Comparison of ENCODE assay signal across 15 mouse cellular contexts in genomic region chr8:110761988-110762387, GRCm38 (mm10). TPM values are rescaled to one million over a fixed set of nuclear protein-coding genes. Genes with fewer than 3 reads are reported as not detected.
DNase-seq lines count a peak whose midpoint lies in the region; ATAC-seq and TF ChIP-seq lines count a peak whose summit lies in the region.
"Had no signal": no experiment of that assay in that cellular context is flagged by ENCODE, and none has a peak within 500 bp of the region (broad histone marks: within the 10 kb centered on the region; RNA-seq: fewer than 3 reads in every experiment).

No protein-coding gene starts in this region.

- ATAC-seq in liver, embryonic 12.5 days: no peak
- ATAC-seq in megakaryocyte-erythroid progenitor cell, adult 5-6 weeks (replicated peaks; ENCODE audit: low FRiP score, low TSS enrichment, poor library complexity, severe bottlenecking): no peak

- TF ChIP-seq POLR2A in heart, adult 2 months (IDR thresholded peaks at IDR 0.05; ENCODE audit: insufficient read depth, low read depth, low read length): no peak
- TF ChIP-seq POLR2A in liver, adult 2 months (IDR thresholded peaks at IDR 0.05; ENCODE audit: extremely low read depth, insufficient read depth, low read length): no peak
- TF ChIP-seq POLR2A in CH12.LX (IDR thresholded peaks at IDR 0.05; ENCODE audit: low read depth, low read length): no peak

- TF ChIP-seq CTCF in heart, adult 2 months (IDR thresholded peaks at IDR 0.05): peak; percentile 51
- peak; percentile 22; the same call in 1 of the 2 replicates for TF ChIP-seq CTCF in liver, adult 2 months (IDR thresholded peaks at IDR 0.05; ENCODE audit: low read depth, low read length)
- peak in 1 of 2 experiments; percentile 58; a peak in 2 of 4 replicates for TF ChIP-seq CTCF in CH12.LX (conservative IDR thresholded peaks at IDR 0.05 in 1 of 2, IDR thresholded peaks at IDR 0.05 in 1 of 2; ENCODE audit: low read depth in 2 of 2, low read length in 2 of 2)

- H3K4me1 ChIP-seq in heart, adult 2 months (ENCODE audit: control insufficient read depth, insufficient read depth, low read length): peaks cover 4% of the 10 kb centered on the region
- no peaks in the 10 kb centered on the region for H3K4me1 ChIP-seq in liver, adult 2 months (ENCODE audit: control insufficient read depth, insufficient read depth, low read length)
- H3K4me1 ChIP-seq in liver, embryonic 12.5 days: no peaks in the 10 kb centered on the region
- H3K4me1 ChIP-seq in CH12.LX (ENCODE audit: control insufficient read depth in 1 of 2, insufficient read depth in 2 of 2): no peaks in the 10 kb centered on the region
- H3K4me1 ChIP-seq: neural tube, embryonic 12.5 days had no signal

- H3K4me2 ChIP-seq in liver, embryonic 12.5 days: no peak overlapping the region
- no peak overlapping the region for H3K4me2 ChIP-seq in CH12.LX (ENCODE audit: insufficient read depth, low read depth, poor library complexity, severe bottlenecking)
- H3K4me2 ChIP-seq: hindbrain, embryonic 14.5 days; neural tube, embryonic 12.5 days had no signal

- 40% methylated on average over 6 of the region's 6 CpGs for WGBS in heart, adult 2 months
- WGBS in liver, adult 2 months: 71% methylated on average over 6 of the region's 6 CpGs
- 48% methylated on average over 6 of the region's 6 CpGs for WGBS in liver, embryonic 12.5 days (ENCODE audit: insufficient replicate concordance)

- no peak overlapping the region for H3K9ac ChIP-seq in heart, adult 2 months (ENCODE audit: low read depth, low read length)
- H3K9ac ChIP-seq in liver, adult 2 months (ENCODE audit: low read depth, low read length): no peak overlapping the region
- H3K9ac ChIP-seq in liver, embryonic 12.5 days: no peak overlapping the region
- H3K9ac ChIP-seq in CH12.LX (ENCODE audit: insufficient read depth, low read depth): no peak overlapping the region
- H3K9ac ChIP-seq: hindbrain, embryonic 14.5 days; neural tube, embryonic 12.5 days had no signal

- H3K36me3 ChIP-seq in heart, adult 2 months (ENCODE audit: control insufficient read depth, insufficient read depth, low read length): no peaks in the 10 kb centered on the region
- no peaks in the 10 kb centered on the region for H3K36me3 ChIP-seq in liver, adult 2 months (ENCODE audit: control insufficient read depth, insufficient read depth, low read length)
- H3K36me3 ChIP-seq in liver, embryonic 12.5 days: no peaks in the 10 kb centered on the region
- no peaks in the 10 kb centered on the region for H3K36me3 ChIP-seq in CH12.LX (replicated peaks in 1 of 2; ENCODE audit: control insufficient read depth in 1 of 2, insufficient read depth in 1 of 2, low read length in 1 of 2)
- H3K36me3 ChIP-seq: midbrain, embryonic 10.5 days; neural tube, embryonic 12.5 days had no signal

- in situ Hi-C loops in CH12.LX (cut with MboI; ENCODE audit: low pct_ligation_motif_present, low pct_unique_long_range_greater_than_20kb, low sequenced_read_pairs): loop anchor here (10.0 kb wide), 1 partner anchor 53 kb away; no protein-coding TSS in a partner anchor

- TF ChIP-seq RAD21 in CH12.LX (IDR thresholded peaks at IDR 0.05; ENCODE audit: low read depth, low read length): peak; percentile 62

- H3K27ac ChIP-seq in heart, adult 2 months: no peak overlapping the region
- no peak overlapping the region for H3K27ac ChIP-seq in liver, adult 2 months (replicated peaks; ENCODE audit: insufficient read depth, low read depth, low read length)
- no peak overlapping the region for H3K27ac ChIP-seq in liver, embryonic 12.5 days
- H3K27ac ChIP-seq in CH12.LX (ENCODE audit: insufficient read depth, low read depth): no peak overlapping the region
- H3K27ac ChIP-seq: hindbrain, embryonic 14.5 days; midbrain, embryonic 10.5 days; neural tube, embryonic 12.5 days had no signal

- no peaks in the 10 kb centered on the region for H3K79me2 ChIP-seq in heart, adult 2 months (replicated peaks; ENCODE audit: control insufficient read depth, insufficient read depth, low read length)
- H3K79me2 ChIP-seq in liver, adult 2 months (ENCODE audit: control insufficient read depth, insufficient read depth, low read length): no peaks in the 10 kb centered on the region
- no peaks in the 10 kb centered on the region for H3K79me2 ChIP-seq in CH12.LX (replicated peaks; ENCODE audit: control insufficient read depth, extremely low read depth, insufficient read depth, poor library complexity, severe bottlenecking)

- no peaks in the 10 kb centered on the region for H3K9me3 ChIP-seq in liver, embryonic 12.5 days (replicated peaks)
- H3K9me3 ChIP-seq in CH12.LX (replicated peaks; ENCODE audit: low read length): no peaks in the 10 kb centered on the region
- H3K9me3 ChIP-seq: midbrain, embryonic 10.5 days; neural tube, embryonic 12.5 days had no signal

- intact Hi-C loops in heart, adult 2 months (cut with DNase I): no loop called here
- intact Hi-C loops in left cerebral cortex, postnatal 36 days (cut with DNase I): no loop called here

- DNase-seq in heart, adult 2 months: no peak
- no peak for DNase-seq in heart, adult 11 months
- no peak for DNase-seq in liver, adult 2 months (ENCODE audit: extremely low read depth, low read depth, low spot score)
- DNase-seq in CH12.LX (ENCODE audit: extremely low read depth) (no peak), ZHBTc4 (ENCODE audit: low read depth, low spot score) (peak; percentile 70)
- DNase-seq in left cerebral cortex, postnatal 36 days (ENCODE audit: low spot score in 2 of 2): no peak
- DNase-seq: cerebellum, adult 9-10 months; retina, postnatal 1 day; thymus, postnatal 14 days had no signal

- H3K4me3 ChIP-seq in heart, adult 2 months: no peak overlapping the region
- H3K4me3 ChIP-seq in liver, adult 2 months (ENCODE audit: insufficient read depth, low read depth, low read length): no peak overlapping the region
- H3K4me3 ChIP-seq in liver, embryonic 12.5 days: no peak overlapping the region
- H3K4me3 ChIP-seq in CH12.LX (replicated peaks in 1 of 3; ENCODE audit: low read depth in 2 of 3, low read length in 2 of 3, poor library complexity in 1 of 3): no peak overlapping the region
- H3K4me3 ChIP-seq: midbrain, embryonic 10.5 days; neural tube, embryonic 12.5 days had no signal

- H3K27me3 ChIP-seq in heart, adult 2 months (ENCODE audit: control insufficient read depth, insufficient read depth, low read length): no peaks in the 10 kb centered on the region
- no peaks in the 10 kb centered on the region for H3K27me3 ChIP-seq in liver, adult 2 months (ENCODE audit: control insufficient read depth, insufficient read depth, low read length)
- no peaks in the 10 kb centered on the region for H3K27me3 ChIP-seq in liver, embryonic 12.5 days (replicated peaks)
- no peaks in the 10 kb centered on the region for H3K27me3 ChIP-seq in CH12.LX (replicated peaks)
- H3K27me3 ChIP-seq: neural tube, embryonic 12.5 days had no signal

- no peak for TF ChIP-seq EP300 in heart, adult 2 months (IDR thresholded peaks at IDR 0.05; ENCODE audit: insufficient read depth, low read depth, low read length)
- no peak for TF ChIP-seq EP300 in CH12.LX (IDR thresholded peaks at IDR 0.05; ENCODE audit: low read length)

- dilution Hi-C loops in CH12.LX (cut with MboI; ENCODE audit: extremely low pct_ligation_motif_present, extremely low pct_unique_long_range_greater_than_20kb, low sequenced_read_pairs): no loop called here

TF ChIP-seq in CH12.LX, 34 proteins besides CTCF, POLR2A, EP300 and RAD21:
- TF ChIP-seq CHD1 (IDR thresholded peaks at IDR 0.05; ENCODE audit: low read depth, low read length): no peak
- no peak for TF ChIP-seq NRF1 (IDR thresholded peaks at IDR 0.05; ENCODE audit: low read depth, low read length)
- TF ChIP-seq SMC3 (IDR thresholded peaks at IDR 0.05; ENCODE audit: low read depth, low read length): peak; percentile 47

RNA-seq across cellular contexts. Expression of gene Mtss1l, which starts 40.7 kb away (rescaled TPM):
- 10 to 100 TPM; 38.8 to 39.6 TPM for total RNA-seq in heart, adult 2 months (2021)
- polyA plus RNA-seq in heart, adult 2 months (2012; rRNA removed): 34.3 and 39.7 TPM in 2 replicates
- 0.55 and 0.94 TPM in 2 replicates for total RNA-seq in liver, adult 2 months (2014; rRNA removed)
- polyA plus RNA-seq in liver, adult 2 months (2012; rRNA removed): 2.5 and 3.7 TPM in 2 replicates
- polyA plus RNA-seq in liver, embryonic 12.5 days (2016; fragmentation: Nextera tagmentation; extraction: Ambion mirVana): 3.7 and 3.9 TPM in 2 replicates
- total RNA-seq in CH12.LX (2012; rRNA removed) (0.42 and 0.64 TPM in 2 replicates), CH12.LX (2014; rRNA removed) (not detected in 2 replicates)
- polyA plus RNA-seq in CH12.LX (2012; ENCODE audit: insufficient read length, low read depth): 0.66 and 0.79 TPM in 2 replicates
- total RNA-seq in megakaryocyte-erythroid progenitor cell, adult 5-6 weeks (2014; fragmentation: Nextera tagmentation): 0.54 TPM in 1 of 2 replicates, not detected in the other
- total RNA-seq in megakaryocyte-erythroid progenitor cell, adult 5-6 weeks (2017): 0.52 and 0.53 TPM in 2 replicates
- 100 to 1,000 TPM; 196 to 205 TPM for total RNA-seq in left cerebral cortex, postnatal 36 days (2021)

RNA-seq across cellular contexts. Expression of gene Il34, which starts 43.7 kb away (rescaled TPM):
- 1 to 10 TPM; 3.3 to 5.3 TPM for total RNA-seq in heart, adult 2 months (2021)
- 7.2 and 15.3 TPM in 2 replicates for polyA plus RNA-seq in heart, adult 2 months (2012; rRNA removed)
- 2.4 and 4.8 TPM in 2 replicates for total RNA-seq in liver, adult 2 months (2014; rRNA removed)
- 5.6 and 7.3 TPM in 2 replicates for polyA plus RNA-seq in liver, adult 2 months (2012; rRNA removed)
- polyA plus RNA-seq in liver, embryonic 12.5 days (2016; fragmentation: Nextera tagmentation; extraction: Ambion mirVana): not detected in 2 replicates
- total RNA-seq in CH12.LX (2012; rRNA removed) (0.21 TPM in 1 of 2 replicates, not detected in the other), CH12.LX (2014; rRNA removed) (not detected in 2 replicates)
- polyA plus RNA-seq in CH12.LX (2012; ENCODE audit: insufficient read length, low read depth): not detected in 2 replicates
- not detected in 2 replicates for total RNA-seq in megakaryocyte-erythroid progenitor cell, adult 5-6 weeks (2014; fragmentation: Nextera tagmentation)
- total RNA-seq in megakaryocyte-erythroid progenitor cell, adult 5-6 weeks (2017): not detected in 2 replicates
- total RNA-seq in left cerebral cortex, postnatal 36 days (2021): 100 to 1,000 TPM; 103 to 107 TPM
- polyA plus RNA-seq: limb, embryonic 11.5 days had no signal

Comparison
In these comparisons a context has a peak if more than half of its experiments do, and no peak if none do; other contexts are left out.
1. RNA of gene Mtss1l, which starts 40.7 kb away (total RNA-seq): 196 to 205 TPM in left cerebral cortex, postnatal 36 days and 38.8 to 39.6 TPM in heart, adult 2 months; 0.42 to 0.64 TPM in CH12.LX, 0.55 to 0.94 TPM in liver, adult 2 months and 0.52 to 0.54 TPM in megakaryocyte-erythroid progenitor cell, adult 5-6 weeks; every median in the first group is over 10 times any median in the second.
2. RNA of gene Il34, which starts 43.7 kb away (total RNA-seq): 103 to 107 TPM in left cerebral cortex, postnatal 36 days; 3.3 to 5.3 TPM in heart, adult 2 months, 2.4 to 4.8 TPM in liver, adult 2 months, 0.21 TPM in CH12.LX and not detected in megakaryocyte-erythroid progenitor cell, adult 5-6 weeks; every median in the first group is over 10 times any median in the second.